Mouse (Mus musculus) erythroblast, embryonic 14.5 days (primary cell): ENCODE results near the gene Stra6.

ENCODE experiments used
- GATA1 ChIP-seq: IDR thresholded peaks from 2 replicates; pipeline ENCODE4 v1.6.1; 2012; ENCODE audit warnings: low read length, inconsistent platforms, mixed read lengths
- TAL1 ChIP-seq: IDR thresholded peaks from 3 replicates; pipeline ENCODE4 v1.6.1; 2012; ENCODE audit warnings: low read length, inconsistent platforms, mixed read lengths

GRCm38 (mm10) chr9:58135921-58136321 is 72.3 kb downstream of the Stra6 start:
- TF ChIP-seq GATA1: no peak
- no peak for TF ChIP-seq TAL1
